Mouse (Mus musculus) thymus, adult 2 months (tissue): ENCODE results near the gene Cybb.

Experiments
- CTCF ChIP-seq: fragments of 200-500 bp; IDR thresholded peaks from 2 replicates; pipeline ENCODE4 v1.5.1; 2012; ENCODE audit warnings: mild to moderate bottlenecking, control low read depth, low read length, moderate library complexity, borderline replicate concordance; ENCODE audit not compliant: control insufficient read depth, poor library complexity, insufficient read depth; ENCODE audit errors: extremely low read depth
- POLR2A ChIP-seq: fragments of 200-500 bp; IDR thresholded peaks from 2 replicates; pipeline ENCODE4 v1.6.1; 2012; ENCODE audit warnings: mild to moderate bottlenecking, low read length, control low read depth, moderate library complexity; ENCODE audit not compliant: control insufficient read depth, poor library complexity, insufficient read depth; ENCODE audit errors: extremely low read depth

- no peak for TF ChIP-seq CTCF
- TF ChIP-seq POLR2A, result no peak
Observed at GRCm38 (mm10) chrX:9487671-9488070, at the start of gene Cybb.
